Mouse (Mus musculus) 416B (cell line): Measurements from ENCODE around the gene Irak3.

Source experiments
- DNase-seq: peaks from one replicate; pipeline ENCODE4 v3.0.0; 2011; ENCODE audit warnings: low read depth

The Irak3 gene

DNA sequence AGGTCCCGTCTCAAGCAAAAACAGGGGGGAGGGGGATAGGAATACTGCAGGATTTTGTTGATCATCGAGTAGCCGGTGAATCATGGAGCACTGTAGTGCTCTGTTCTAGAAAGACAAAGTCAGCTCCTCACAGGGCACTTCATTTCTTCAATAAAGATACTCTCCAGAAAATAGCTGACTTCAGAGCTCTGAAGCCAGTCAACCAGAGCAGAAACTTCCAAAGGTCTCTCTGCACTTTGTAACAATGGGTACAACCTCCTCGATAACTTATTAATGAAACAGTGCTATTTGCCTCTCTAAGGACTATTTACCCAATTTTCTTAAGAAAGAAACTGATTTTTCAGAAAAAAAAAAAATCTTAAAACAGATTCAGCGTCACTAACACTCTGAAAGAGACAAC is 106.2 kb downstream of the Irak3 start:
- no peak for DNase-seq

DNA sequence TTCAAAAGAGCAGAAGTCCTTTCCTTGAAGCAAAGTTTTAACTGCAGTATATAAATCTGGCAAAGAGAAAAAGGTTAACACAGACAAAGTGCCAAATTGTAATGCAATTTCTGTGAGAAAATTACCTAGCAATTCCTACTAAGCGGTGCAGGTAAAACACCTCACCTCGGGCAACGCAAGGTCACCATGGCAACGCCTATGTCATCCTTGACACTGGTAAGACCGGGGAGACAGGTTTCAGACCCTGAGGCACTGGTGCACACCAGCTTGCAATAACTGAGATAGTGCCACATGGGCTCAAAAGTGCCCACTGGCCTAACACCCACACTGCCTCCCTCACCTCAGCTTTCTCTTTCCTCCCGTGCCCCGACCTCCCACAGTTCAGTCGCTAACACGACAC is 106.8 kb downstream of the Irak3 start:
- DNase-seq = no peak

DNA sequence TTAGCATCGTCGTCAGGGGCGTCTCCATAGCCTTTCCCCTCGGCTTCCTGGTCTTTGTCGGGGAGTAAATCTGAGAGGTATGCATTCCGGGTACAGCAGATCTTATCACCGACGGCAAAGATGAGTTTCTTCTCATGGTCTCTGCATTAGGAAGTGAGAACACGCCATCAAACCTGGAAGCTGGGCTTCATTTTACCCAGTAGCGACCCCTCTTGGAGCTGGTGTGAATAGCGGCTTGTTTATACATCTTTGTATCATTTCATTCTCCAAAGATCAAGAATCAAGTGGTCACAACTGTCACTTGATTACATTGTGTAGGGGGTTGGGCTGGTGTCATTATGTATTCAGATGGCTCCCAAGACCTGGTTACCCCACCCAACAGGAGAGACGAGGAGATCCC is 109.4 kb downstream of the Irak3 start:
- no peak for DNase-seq
